Mouse (Mus musculus): ENCODE measurements at regions not wholly inside any gene's neighbourhood (a gene's known extent, or its start where the extent isn't known, plus 50 kb on each side); places are given as distances from the start of the nearest gene placed in this dataset.

- 78% methylated on average over 5 of the region's 5 CpGs for WGBS
- Histone ChIP-seq H3K4me3 (ENCODE audit: low read depth, low read length) (no peak overlapping the region), H3K9me3 (replicated peaks; ENCODE audit: control insufficient read depth, low read length) (no peaks in the 10 kb centered on the region), H3K36me3 (ENCODE audit: control insufficient read depth, insufficient read depth, low read length) (no peaks in the 10 kb centered on the region), H3K4me1 (ENCODE audit: control insufficient read depth, insufficient read depth, low read length) (no peaks in the 10 kb centered on the region), H3K9ac (ENCODE audit: low read length) (no peak overlapping the region), H3K27ac (ENCODE audit: low read depth, low read length) (no peak overlapping the region), H3K27me3 (replicated peaks; ENCODE audit: control insufficient read depth, insufficient read depth, low read length) (no peaks in the 10 kb centered on the region), H3K4me2 (ENCODE audit: low read length) (no peak overlapping the region)
- ATAC-seq, result no peak
- no peak for DNase-seq (ENCODE audit: low spot score)
Observed at GRCm38 (mm10) chr4:27845521-27845920, 967.4 kb upstream of the Epha7 start.

GRCm38 (mm10) chr4:27846106-27846622 is 966.8 kb upstream of the Epha7 start:
- H3K27me3 ChIP-seq (replicated peaks; ENCODE audit: control insufficient read depth, insufficient read depth, low read length), result no peaks in the 10 kb centered on the region
- DNase-seq (ENCODE audit: low spot score), result no peak
- no peaks in the 10 kb centered on the region for H3K4me1 ChIP-seq (ENCODE audit: control insufficient read depth, insufficient read depth, low read length)
- WGBS, result 93% methylated on average over 5 of the region's 5 CpGs
- no peaks in the 10 kb centered on the region for H3K36me3 ChIP-seq (ENCODE audit: control insufficient read depth, insufficient read depth, low read length)
- H3K9me3 ChIP-seq (replicated peaks; ENCODE audit: control insufficient read depth, low read length), result no peaks in the 10 kb centered on the region
- H3K4me3 ChIP-seq (ENCODE audit: low read depth, low read length), result no peak overlapping the region
- H3K9ac ChIP-seq (ENCODE audit: low read length), result no peak overlapping the region
- no peak overlapping the region for H3K27ac ChIP-seq (ENCODE audit: low read depth, low read length)
- H3K4me2 ChIP-seq (ENCODE audit: low read length), result no peak overlapping the region
- no peak for ATAC-seq

GRCm38 (mm10) chr4:27856086-27856485 is 956.8 kb upstream of the Epha7 start:
- no peaks in the 10 kb centered on the region for H3K36me3 ChIP-seq (ENCODE audit: control insufficient read depth, insufficient read depth, low read length)
- DNase-seq (ENCODE audit: low spot score) (peak; percentile 19), ATAC-seq (no peak)
- H3K4me3 ChIP-seq (ENCODE audit: low read depth, low read length), result no peak overlapping the region
- no peaks in the 10 kb centered on the region for H3K27me3 ChIP-seq (replicated peaks; ENCODE audit: control insufficient read depth, insufficient read depth, low read length)
- no peak overlapping the region for H3K9ac ChIP-seq (ENCODE audit: low read length)
- no peaks in the 10 kb centered on the region for H3K9me3 ChIP-seq (replicated peaks; ENCODE audit: control insufficient read depth, low read length)
- no peak overlapping the region for H3K27ac ChIP-seq (ENCODE audit: low read depth, low read length)
- 73% methylated on average over 2 of the region's 2 CpGs for WGBS
- H3K4me1 ChIP-seq (ENCODE audit: control insufficient read depth, insufficient read depth, low read length), result no peaks in the 10 kb centered on the region
- H3K4me2 ChIP-seq (ENCODE audit: low read length), result no peak overlapping the region

GRCm38 (mm10) chr4:27887262-27887954 is 925.5 kb upstream of the Epha7 start:
- no peaks in the 10 kb centered on the region for H3K27me3 ChIP-seq (replicated peaks; ENCODE audit: control insufficient read depth, insufficient read depth, low read length)
- no peak for DNase-seq (ENCODE audit: low spot score)
- no peaks in the 10 kb centered on the region for H3K9me3 ChIP-seq (replicated peaks; ENCODE audit: control insufficient read depth, low read length)
- 86% methylated on average over 5 of the region's 5 CpGs for WGBS
- H3K4me1 ChIP-seq (ENCODE audit: control insufficient read depth, insufficient read depth, low read length), result no peaks in the 10 kb centered on the region
- H3K27ac ChIP-seq (ENCODE audit: low read depth, low read length), result no peak overlapping the region
- no peaks in the 10 kb centered on the region for H3K36me3 ChIP-seq (ENCODE audit: control insufficient read depth, insufficient read depth, low read length)
- ATAC-seq, result no peak
- no peak overlapping the region for H3K4me3 ChIP-seq (ENCODE audit: low read depth, low read length)
- no peak overlapping the region for H3K9ac ChIP-seq (ENCODE audit: low read length)
- H3K4me2 ChIP-seq (ENCODE audit: low read length), result no peak overlapping the region

GRCm38 (mm10) chr4:27896396-27896795 is 916.5 kb upstream of the Epha7 start:
- DNase-seq (ENCODE audit: low spot score) (peak; percentile 4), ATAC-seq (no peak)
- H3K9me3 ChIP-seq (replicated peaks; ENCODE audit: control insufficient read depth, low read length), result no peaks in the 10 kb centered on the region
- H3K36me3 ChIP-seq (ENCODE audit: control insufficient read depth, insufficient read depth, low read length), result no peaks in the 10 kb centered on the region
- H3K4me2 ChIP-seq (ENCODE audit: low read length), result no peak overlapping the region
- no peaks in the 10 kb centered on the region for H3K27me3 ChIP-seq (replicated peaks; ENCODE audit: control insufficient read depth, insufficient read depth, low read length)
- H3K9ac ChIP-seq (ENCODE audit: low read length), result no peak overlapping the region
- WGBS, result 81% methylated on average over 2 of the region's 2 CpGs
- H3K4me3 ChIP-seq (ENCODE audit: low read depth, low read length), result no peak overlapping the region
- H3K27ac ChIP-seq (ENCODE audit: low read depth, low read length), result no peak overlapping the region
- H3K4me1 ChIP-seq (ENCODE audit: control insufficient read depth, insufficient read depth, low read length), result no peaks in the 10 kb centered on the region

- Histone ChIP-seq H3K4me1 (ENCODE audit: control insufficient read depth, insufficient read depth, low read length) (no peaks in the 10 kb centered on the region), H3K4me3 (ENCODE audit: low read depth, low read length) (no peak overlapping the region), H3K9me3 (replicated peaks; ENCODE audit: control insufficient read depth, low read length) (no peaks in the 10 kb centered on the region), H3K27ac (ENCODE audit: low read depth, low read length) (no peak overlapping the region), H3K4me2 (ENCODE audit: low read length) (no peak overlapping the region), H3K36me3 (ENCODE audit: control insufficient read depth, insufficient read depth, low read length) (no peaks in the 10 kb centered on the region), H3K9ac (ENCODE audit: low read length) (no peak overlapping the region), H3K27me3 (replicated peaks; ENCODE audit: control insufficient read depth, insufficient read depth, low read length) (no peaks in the 10 kb centered on the region)
- WGBS, result 63% methylated on average over 2 of the region's 2 CpGs
- DNase-seq (ENCODE audit: low spot score), result no peak
- peak; percentile 33; the same call in 1 of the 2 replicates for ATAC-seq
Observed at GRCm38 (mm10) chr4:27945351-27945750, 867.6 kb upstream of the Epha7 start.

GRCm38 (mm10) chr4:27945768-27946167 is 867.2 kb upstream of the Epha7 start:
- ATAC-seq, result no peak
- Histone ChIP-seq H3K9ac (ENCODE audit: low read length) (no peak overlapping the region), H3K36me3 (ENCODE audit: control insufficient read depth, insufficient read depth, low read length) (no peaks in the 10 kb centered on the region), H3K4me1 (ENCODE audit: control insufficient read depth, insufficient read depth, low read length) (no peaks in the 10 kb centered on the region), H3K4me3 (ENCODE audit: low read depth, low read length) (no peak overlapping the region), H3K27me3 (replicated peaks; ENCODE audit: control insufficient read depth, insufficient read depth, low read length) (no peaks in the 10 kb centered on the region), H3K9me3 (replicated peaks; ENCODE audit: control insufficient read depth, low read length) (no peaks in the 10 kb centered on the region), H3K4me2 (ENCODE audit: low read length) (no peak overlapping the region), H3K27ac (ENCODE audit: low read depth, low read length) (no peak overlapping the region)
- WGBS, result 88% methylated on average over 1 of the region's 1 CpGs
- no peak for DNase-seq (ENCODE audit: low spot score)

GRCm38 (mm10) chr4:27949970-27950717 is 862.8 kb upstream of the Epha7 start:
- Histone ChIP-seq H3K27ac (ENCODE audit: low read depth, low read length) (no peak overlapping the region), H3K4me1 (ENCODE audit: control insufficient read depth, insufficient read depth, low read length) (no peaks in the 10 kb centered on the region), H3K9me3 (replicated peaks; ENCODE audit: control insufficient read depth, low read length) (no peaks in the 10 kb centered on the region), H3K4me3 (ENCODE audit: low read depth, low read length) (no peak overlapping the region), H3K27me3 (replicated peaks; ENCODE audit: control insufficient read depth, insufficient read depth, low read length) (no peaks in the 10 kb centered on the region), H3K4me2 (ENCODE audit: low read length) (no peak overlapping the region), H3K36me3 (ENCODE audit: control insufficient read depth, insufficient read depth, low read length) (no peaks in the 10 kb centered on the region), H3K9ac (ENCODE audit: low read length) (no peak overlapping the region)
- DNase-seq (ENCODE audit: low spot score) (peak; percentile 70), ATAC-seq (peak; percentile 90)
- 51% methylated on average over 8 of the region's 8 CpGs for WGBS

Measured in forebrain, embryonic 14.5 days (tissue).